Mouse (Mus musculus): ENCODE measurements around the gene Ccdc160.

The Ccdc160 gene

GRCm38 (mm10) chrX:52790980-52791593, at the start of gene Ccdc160:
Ccdc160 (plus strand) TSS chrX:52791200.
- peak; percentile 85 to 93 for DNase-seq

GRCm38 (mm10) chrX:52743781-52744180, 47.2 kb upstream of the Ccdc160 start:
- DNase-seq: no peak

- DNase-seq: peak; percentile 9 to 53
Observed at GRCm38 (mm10) chrX:52744201-52745051, 46.6 kb upstream of the Ccdc160 start.

GRCm38 (mm10) chrX:52745462-52745861, 45.5 kb upstream of the Ccdc160 start:
- no peak for DNase-seq

- peak in 1 of 2 experiments; percentile 2 for DNase-seq
Observed at GRCm38 (mm10) chrX:52745917-52746316, 45.1 kb upstream of the Ccdc160 start.

GRCm38 (mm10) chrX:52746849-52747248, 44.2 kb upstream of the Ccdc160 start:
- no peak for DNase-seq

- no peak for DNase-seq
Observed at GRCm38 (mm10) chrX:52753491-52754085, 37.4 kb upstream of the Ccdc160 start.

GRCm38 (mm10) chrX:52757164-52757563, 33.8 kb upstream of the Ccdc160 start:
- no peak for DNase-seq

GRCm38 (mm10) chrX:52759232-52759631, 31.8 kb upstream of the Ccdc160 start:
- DNase-seq: no peak

- no peak for DNase-seq
Observed at GRCm38 (mm10) chrX:52760191-52760945, 30.6 kb upstream of the Ccdc160 start.

GRCm38 (mm10) chrX:52762221-52762620, 28.8 kb upstream of the Ccdc160 start:
- no peak for DNase-seq

GRCm38 (mm10) chrX:52775973-52776372, 15.0 kb upstream of the Ccdc160 start:
- DNase-seq: peak in 1 of 2 experiments; percentile 40

- DNase-seq: peak in 1 of 2 experiments; percentile 45
Observed at GRCm38 (mm10) chrX:52777671-52778070, 13.3 kb upstream of the Ccdc160 start.

- DNase-seq: no peak
Observed at GRCm38 (mm10) chrX:52783898-52784297, 7.1 kb upstream of the Ccdc160 start.

- DNase-seq: peak in 1 of 2 experiments; percentile 11
Observed at GRCm38 (mm10) chrX:52791944-52792719, 1.1 kb downstream of the Ccdc160 start.

GRCm38 (mm10) chrX:52792861-52793260, 1.9 kb downstream of the Ccdc160 start:
- DNase-seq: no peak

- DNase-seq: no peak
Observed at GRCm38 (mm10) chrX:52795816-52796215, 4.8 kb downstream of the Ccdc160 start.

- peak in 1 of 2 experiments; percentile 42 for DNase-seq
Observed at GRCm38 (mm10) chrX:52797031-52797625, 6.1 kb downstream of the Ccdc160 start.

GRCm38 (mm10) chrX:52798255-52798654, 7.3 kb downstream of the Ccdc160 start:
- DNase-seq: no peak

- DNase-seq: no peak
Observed at GRCm38 (mm10) chrX:52799566-52799965, 8.6 kb downstream of the Ccdc160 start.

GRCm38 (mm10) chrX:52819338-52819737, 28.3 kb downstream of the Ccdc160 start:
- DNase-seq: no peak
